Comparison of ENCODE assay signal across 8 mouse cellular contexts in genomic region chr7:30717716-30718046, GRCm38 (mm10). TPM values are rescaled to one million over a fixed set of nuclear protein-coding genes. Genes with fewer than 3 reads are reported as not detected.
DNase-seq lines count a peak whose midpoint lies in the region; ATAC-seq and TF ChIP-seq lines count a peak whose summit lies in the region.

No protein-coding gene starts in this region.

- H3K27ac ChIP-seq in heart, embryonic 13.5 days (replicated peaks): no peak overlapping the region
- H3K27ac ChIP-seq in heart, adult 2 months: no peak overlapping the region
- no peak overlapping the region for H3K27ac ChIP-seq in hindbrain, embryonic 11.5 days (ENCODE audit: low read depth, low read length)
- H3K27ac ChIP-seq in liver, postnatal 0 days (ENCODE audit: low read depth): no peak overlapping the region

- peak overlapping the region; percentile 41 for H3K4me3 ChIP-seq in heart, embryonic 13.5 days
- H3K4me3 ChIP-seq in heart, adult 2 months: no peak overlapping the region; the same call in 1 of the 2 replicates
- peak overlapping the region; percentile 14; the same call in 1 of the 2 replicates for H3K4me3 ChIP-seq in G1E (ENCODE audit: low read depth, low read length)
- H3K4me3 ChIP-seq in hindbrain, embryonic 11.5 days (ENCODE audit: low read depth, low read length): peak overlapping the region; percentile 28
- H3K4me3 ChIP-seq in liver, postnatal 0 days (ENCODE audit: low read depth, low read length): peak overlapping the region; percentile 21

- H3K36me3 ChIP-seq in heart, embryonic 13.5 days: no peaks in the 10 kb centered on the region
- no peaks in the 10 kb centered on the region for H3K36me3 ChIP-seq in heart, adult 2 months (ENCODE audit: control insufficient read depth, insufficient read depth, low read length)
- no peaks in the 10 kb centered on the region for H3K36me3 ChIP-seq in G1E (replicated peaks)
- no peaks in the 10 kb centered on the region for H3K36me3 ChIP-seq in hindbrain, embryonic 11.5 days (ENCODE audit: control insufficient read depth, insufficient read depth, low read length)
- no peaks in the 10 kb centered on the region for H3K36me3 ChIP-seq in liver, postnatal 0 days (replicated peaks; ENCODE audit: insufficient read depth, low read length)

- no peak for TF ChIP-seq EP300 in heart, adult 2 months (IDR thresholded peaks at IDR 0.05; ENCODE audit: insufficient read depth, low read depth, low read length)
- no peak for TF ChIP-seq EP300 in liver, postnatal 0 days (IDR thresholded peaks at IDR 0.05; ENCODE audit: low read depth)

- H3K27me3 ChIP-seq in heart, embryonic 13.5 days (replicated peaks): peaks cover 76% of the 10 kb centered on the region
- H3K27me3 ChIP-seq in heart, adult 2 months (ENCODE audit: control insufficient read depth, insufficient read depth, low read length): peaks cover 3% of the 10 kb centered on the region; the same call in 1 of the 2 replicates
- H3K27me3 ChIP-seq in G1E (ENCODE audit: insufficient read depth, low read length): peaks cover 31% of the 10 kb centered on the region; the same call in 1 of the 2 replicates
- H3K27me3 ChIP-seq in hindbrain, embryonic 11.5 days (ENCODE audit: control insufficient read depth, insufficient read depth, low read length): peaks cover 9% of the 10 kb centered on the region
- H3K27me3 ChIP-seq in liver, postnatal 0 days (ENCODE audit: insufficient read depth, low read length): no peaks in the 10 kb centered on the region

- TF ChIP-seq CTCF in heart, adult 2 months (IDR thresholded peaks at IDR 0.05): no peak
- no peak for TF ChIP-seq CTCF in G1E (IDR thresholded peaks at IDR 0.05; ENCODE audit: low read depth, low read length)
- TF ChIP-seq CTCF in liver, postnatal 0 days (IDR thresholded peaks at IDR 0.05; ENCODE audit: low read depth): no peak

- no peak for DNase-seq in heart, adult 2 months
- no peak for DNase-seq in G1E (ENCODE audit: low spot score)
- no peak for DNase-seq in hindbrain, embryonic 11.5 days (ENCODE audit: low spot score)
- no peak for DNase-seq in liver, postnatal 0 days
- DNase-seq in cerebellum, postnatal 36 days: no peak
- DNase-seq in left cerebral cortex, postnatal 10 days (ENCODE audit: extremely low spot score in 1 of 2, low spot score in 2 of 2): no peak

- intact Hi-C loops in heart, adult 2 months (cut with DNase I): no loop called here
- intact Hi-C loops in left cerebral cortex, postnatal 10 days (cut with DNase I): no loop called here

- 10% methylated on average over 14 of the region's 14 CpGs for WGBS in heart, embryonic 13.5 days
- 20% methylated on average over 14 of the region's 14 CpGs for WGBS in heart, adult 2 months
- 13% methylated on average over 14 of the region's 14 CpGs for WGBS in hindbrain, embryonic 11.5 days
- WGBS in liver, postnatal 0 days (ENCODE audit: insufficient replicate concordance): 18% methylated on average over 14 of the region's 14 CpGs

- no peaks in the 10 kb centered on the region for H3K79me2 ChIP-seq in heart, adult 2 months (replicated peaks; ENCODE audit: control insufficient read depth, insufficient read depth, low read length)

- no peak for ATAC-seq in heart, embryonic 13.5 days (ENCODE audit: extremely low read depth, insufficient number of reproducible peaks, low FRiP score, low TSS enrichment)
- ATAC-seq in G1E (ENCODE audit: extremely low read depth, insufficient number of reproducible peaks, low FRiP score, poor library complexity, severe bottlenecking): no peak
- ATAC-seq in hindbrain, embryonic 11.5 days (ENCODE audit: low FRiP score): peak; percentile 68; the same call in 1 of the 2 replicates
- ATAC-seq in liver, postnatal 0 days: no peak
- no peak for ATAC-seq in inflammation-experienced regulatory T-cells, adult 6 months

- H3K9me3 ChIP-seq in heart, embryonic 13.5 days: no peaks in the 10 kb centered on the region
- H3K9me3 ChIP-seq in G1E (replicated peaks): no peaks in the 10 kb centered on the region
- H3K9me3 ChIP-seq in hindbrain, embryonic 11.5 days (ENCODE audit: control insufficient read depth, low read length): no peaks in the 10 kb centered on the region
- H3K9me3 ChIP-seq in liver, postnatal 0 days (ENCODE audit: low read length): no peaks in the 10 kb centered on the region

- H3K9ac ChIP-seq in heart, embryonic 13.5 days: no peak overlapping the region
- H3K9ac ChIP-seq in heart, adult 2 months (ENCODE audit: low read depth, low read length): no peak overlapping the region
- 0 out of 2 replicates have a peak overlapping the region, but pooled peaks have one; percentile 19 for H3K9ac ChIP-seq in hindbrain, embryonic 11.5 days (ENCODE audit: low read depth, low read length)
- no peak overlapping the region for H3K9ac ChIP-seq in liver, postnatal 0 days (replicated peaks)

- H3K4me1 ChIP-seq in heart, embryonic 13.5 days: peaks cover 12% of the 10 kb centered on the region
- H3K4me1 ChIP-seq in heart, adult 2 months (ENCODE audit: control insufficient read depth, insufficient read depth, low read length): no peaks in the 10 kb centered on the region
- H3K4me1 ChIP-seq in G1E (ENCODE audit: insufficient read depth, low read depth, low read length): peaks cover 4% of the 10 kb centered on the region; the same call in 1 of the 2 replicates
- peaks cover 4% of the 10 kb centered on the region; the same call in 1 of the 2 replicates for H3K4me1 ChIP-seq in hindbrain, embryonic 11.5 days (replicated peaks; ENCODE audit: control insufficient read depth, insufficient read depth, low read length)
- peaks cover 24% of the 10 kb centered on the region for H3K4me1 ChIP-seq in liver, postnatal 0 days (ENCODE audit: insufficient read depth)

- peak overlapping the region; percentile 69 for H3K4me2 ChIP-seq in heart, embryonic 13.5 days
- H3K4me2 ChIP-seq in hindbrain, embryonic 11.5 days (replicated peaks; ENCODE audit: low read depth, low read length): peak overlapping the region; percentile 53
- H3K4me2 ChIP-seq in liver, postnatal 0 days (ENCODE audit: low read depth, low read length): peak overlapping the region; percentile 65

- no peak for TF ChIP-seq POLR2A in heart, adult 2 months (IDR thresholded peaks at IDR 0.05; ENCODE audit: insufficient read depth, low read depth, low read length)

RNA-seq across cellular contexts. Expression of gene Atp4a, which starts 5.7 kb away (rescaled TPM):
- polyA plus RNA-seq in heart, embryonic 13.5 days (2015; fragmentation: Nextera tagmentation; extraction: Ambion mirVana): 0.46 and 1.0 TPM in 2 replicates
- total RNA-seq in heart, adult 2 months (2021): under 1 TPM; 0.10 to 0.32 TPM
- not detected in 2 replicates for polyA plus RNA-seq in heart, adult 2 months (2012; rRNA removed)
- total RNA-seq in G1E (2014; fragmentation: Nextera tagmentation) (not detected in 2 replicates), G1E (2017) (0.05 and 0.06 TPM in 2 replicates)
- polyA plus RNA-seq in G1E (2012): not detected in 2 replicates
- polyA plus RNA-seq in hindbrain, embryonic 11.5 days (2014; fragmentation: Nextera tagmentation; extraction: Ambion mirVana): 0.65 and 1.4 TPM in 2 replicates
- polyA plus RNA-seq in liver, postnatal 0 days (2015; fragmentation: Nextera tagmentation; extraction: Ambion mirVana): 1.1 and 1.6 TPM in 2 replicates
- not detected for polyA plus RNA-seq in inflammation-experienced regulatory T-cells, adult 6 months (2017; shearing (Covaris generic))
- 1 to 10 TPM; 2.5 to 3.2 TPM for total RNA-seq in left cerebral cortex, postnatal 10 days (2021)

RNA-seq across cellular contexts. Expression of gene Tmem147, which starts 11.7 kb away (rescaled TPM):
- 165 and 182 TPM in 2 replicates for polyA plus RNA-seq in heart, embryonic 13.5 days (2015; fragmentation: Nextera tagmentation; extraction: Ambion mirVana)
- 100 to 1,000 TPM; 219 to 241 TPM for total RNA-seq in heart, adult 2 months (2021)
- 293 and 357 TPM in 2 replicates for polyA plus RNA-seq in heart, adult 2 months (2012; rRNA removed)
- 57.5 and 67.7 TPM in 2 replicates for total RNA-seq in G1E (2014; fragmentation: Nextera tagmentation)
- total RNA-seq in G1E (2017): 47.5 and 54.9 TPM in 2 replicates
- 40.1 and 44.9 TPM in 2 replicates for polyA plus RNA-seq in G1E (2012)
- 143 and 160 TPM in 2 replicates for polyA plus RNA-seq in hindbrain, embryonic 11.5 days (2014; fragmentation: Nextera tagmentation; extraction: Ambion mirVana)
- polyA plus RNA-seq in liver, postnatal 0 days (2015; fragmentation: Nextera tagmentation; extraction: Ambion mirVana): 153 and 158 TPM in 2 replicates
- 10 to 100 TPM; 43.1 to 55.2 (median 48.6) TPM for polyA plus RNA-seq in inflammation-experienced regulatory T-cells, adult 6 months (2017; shearing (Covaris generic))
- total RNA-seq in left cerebral cortex, postnatal 10 days (2021): 100 to 1,000 TPM; 136 to 144 TPM

RNA-seq across cellular contexts. Expression of gene 2200002J24Rik, which starts 19.0 kb away (rescaled TPM):
- 1.9 TPM in 2 replicates for polyA plus RNA-seq in heart, embryonic 13.5 days (2015; fragmentation: Nextera tagmentation; extraction: Ambion mirVana)
- not detected for total RNA-seq in heart, adult 2 months (2021)
- 0.35 TPM in 1 of 2 replicates, not detected in the other for polyA plus RNA-seq in heart, adult 2 months (2012; rRNA removed)
- total RNA-seq in G1E (2014; fragmentation: Nextera tagmentation) (not detected in 2 replicates), G1E (2017) (not detected in 2 replicates)
- not detected in 2 replicates for polyA plus RNA-seq in G1E (2012)
- polyA plus RNA-seq in hindbrain, embryonic 11.5 days (2014; fragmentation: Nextera tagmentation; extraction: Ambion mirVana): not detected in 2 replicates
- polyA plus RNA-seq in liver, postnatal 0 days (2015; fragmentation: Nextera tagmentation; extraction: Ambion mirVana): 0.53 and 1.4 TPM in 2 replicates
- not detected for polyA plus RNA-seq in inflammation-experienced regulatory T-cells, adult 6 months (2017; shearing (Covaris generic))
- total RNA-seq in left cerebral cortex, postnatal 10 days (2021): not detected

RNA-seq across cellular contexts. Expression of gene Gapdhs, which starts 25.8 kb away (rescaled TPM):
- polyA plus RNA-seq in heart, embryonic 13.5 days (2015; fragmentation: Nextera tagmentation; extraction: Ambion mirVana): 0.20 and 0.64 TPM in 2 replicates
- not detected for total RNA-seq in heart, adult 2 months (2021)
- polyA plus RNA-seq in heart, adult 2 months (2012; rRNA removed): 1.1 and 1.7 TPM in 2 replicates
- total RNA-seq in G1E (2014; fragmentation: Nextera tagmentation): not detected in 2 replicates
- not detected in 2 replicates for total RNA-seq in G1E (2017)
- not detected in 2 replicates for polyA plus RNA-seq in G1E (2012)
- polyA plus RNA-seq in hindbrain, embryonic 11.5 days (2014; fragmentation: Nextera tagmentation; extraction: Ambion mirVana): 0.60 and 0.75 TPM in 2 replicates
- polyA plus RNA-seq in liver, postnatal 0 days (2015; fragmentation: Nextera tagmentation; extraction: Ambion mirVana): 0.12 TPM in 1 of 2 replicates, not detected in the other
- under 1 TPM in 2 of 3 experiments, not detected in 1; 0.39 to 0.46 TPM for polyA plus RNA-seq in inflammation-experienced regulatory T-cells, adult 6 months (2017; shearing (Covaris generic))
- not detected for total RNA-seq in left cerebral cortex, postnatal 10 days (2021)

RNA-seq across cellular contexts. Expression of gene Sbsn, which starts 33.6 kb away (rescaled TPM):
- polyA plus RNA-seq in heart, embryonic 13.5 days (2015; fragmentation: Nextera tagmentation; extraction: Ambion mirVana): 0.47 and 0.68 TPM in 2 replicates
- total RNA-seq in heart, adult 2 months (2021): 1 to 10 TPM; 1.8 to 2.3 TPM
- polyA plus RNA-seq in heart, adult 2 months (2012; rRNA removed): 1.6 and 1.7 TPM in 2 replicates
- 5.4 and 5.7 TPM in 2 replicates for total RNA-seq in G1E (2014; fragmentation: Nextera tagmentation)
- total RNA-seq in G1E (2017): 0.52 and 5.1 TPM in 2 replicates
- polyA plus RNA-seq in G1E (2012): 0.96 and 1.5 TPM in 2 replicates
- 0.39 and 0.42 TPM in 2 replicates for polyA plus RNA-seq in hindbrain, embryonic 11.5 days (2014; fragmentation: Nextera tagmentation; extraction: Ambion mirVana)
- 0.69 and 0.77 TPM in 2 replicates for polyA plus RNA-seq in liver, postnatal 0 days (2015; fragmentation: Nextera tagmentation; extraction: Ambion mirVana)
- polyA plus RNA-seq in inflammation-experienced regulatory T-cells, adult 6 months (2017; shearing (Covaris generic)): 1 to 10 TPM in 2 of 3 experiments, not detected in 1; 1.5 to 1.6 TPM
- 1 to 10 TPM; 9.5 to 9.8 TPM for total RNA-seq in left cerebral cortex, postnatal 10 days (2021)
